Mouse (Mus musculus): ENCODE measurements around the gene Mettl16. TPM values are rescaled to one million over a fixed set of nuclear protein-coding genes. Genes with fewer than 3 reads are reported as not detected.
A peak's percentile ranks its signal among the peaks of the same experiment; 100 is the strongest.

The Mettl16 gene
- total and polyA plus RNA-seq, 3 experiments: 22.9 to 36.1 (median 29.4) TPM

GRCm38 (mm10) chr11:74751352-74752066 is 19.1 kb upstream of the Mettl16 start:
- H3K4me1 ChIP-seq (ENCODE audit: insufficient read depth, low read depth, low read length): no peaks in the 10 kb centered on the region
- DNase-seq (ENCODE audit: low spot score) (no peak), ATAC-seq (ENCODE audit: extremely low read depth, insufficient number of reproducible peaks, low FRiP score, poor library complexity, severe bottlenecking) (no peak)
- H3K27me3 ChIP-seq (ENCODE audit: insufficient read depth, low read length): peaks cover 25% of the 10 kb centered on the region
- H3K9me3 ChIP-seq (replicated peaks): no peaks in the 10 kb centered on the region
- no peak for TF ChIP-seq GATA2 (IDR thresholded peaks at IDR 0.05; ENCODE audit: borderline replicate concordance, low read depth, low read length)
- no peak for TF ChIP-seq TAL1 (conservative IDR thresholded peaks at IDR 0.05; ENCODE audit: low read depth, low read length)
- TF ChIP-seq GATA1 (IDR thresholded peaks at IDR 0.05; ENCODE audit: borderline replicate concordance, low read length): no peak
- no peak overlapping the region for H3K4me3 ChIP-seq (ENCODE audit: low read depth, low read length)
- H3K36me3 ChIP-seq (replicated peaks): no peaks in the 10 kb centered on the region

- Histone ChIP-seq H3K4me3 (ENCODE audit: low read depth, low read length) (no peak overlapping the region), H3K9me3 (replicated peaks) (no peaks in the 10 kb centered on the region), H3K36me3 (replicated peaks) (no peaks in the 10 kb centered on the region), H3K27me3 (ENCODE audit: insufficient read depth, low read length) (peaks cover 16% of the 10 kb centered on the region), H3K4me1 (ENCODE audit: insufficient read depth, low read depth, low read length) (peaks cover 6% of the 10 kb centered on the region)
- ATAC-seq (ENCODE audit: extremely low read depth, insufficient number of reproducible peaks, low FRiP score, poor library complexity, severe bottlenecking) (no peak), DNase-seq (ENCODE audit: low spot score) (no peak)
- no peak for TF ChIP-seq GATA1 (IDR thresholded peaks at IDR 0.05; ENCODE audit: borderline replicate concordance, low read length)
- no peak for TF ChIP-seq POLR2AphosphoS5 (IDR thresholded peaks at IDR 0.05; ENCODE audit: insufficient replicate concordance, low read depth, low read length)
- TF ChIP-seq CTCF (IDR thresholded peaks at IDR 0.05; ENCODE audit: low read depth, low read length): no peak
- TF ChIP-seq TAL1 (conservative IDR thresholded peaks at IDR 0.05; ENCODE audit: low read depth, low read length): no peak
These were observed 14.0 kb upstream of the Mettl16 start for GRCm38 (mm10) chr11:74756631-74757030.

DNA sequence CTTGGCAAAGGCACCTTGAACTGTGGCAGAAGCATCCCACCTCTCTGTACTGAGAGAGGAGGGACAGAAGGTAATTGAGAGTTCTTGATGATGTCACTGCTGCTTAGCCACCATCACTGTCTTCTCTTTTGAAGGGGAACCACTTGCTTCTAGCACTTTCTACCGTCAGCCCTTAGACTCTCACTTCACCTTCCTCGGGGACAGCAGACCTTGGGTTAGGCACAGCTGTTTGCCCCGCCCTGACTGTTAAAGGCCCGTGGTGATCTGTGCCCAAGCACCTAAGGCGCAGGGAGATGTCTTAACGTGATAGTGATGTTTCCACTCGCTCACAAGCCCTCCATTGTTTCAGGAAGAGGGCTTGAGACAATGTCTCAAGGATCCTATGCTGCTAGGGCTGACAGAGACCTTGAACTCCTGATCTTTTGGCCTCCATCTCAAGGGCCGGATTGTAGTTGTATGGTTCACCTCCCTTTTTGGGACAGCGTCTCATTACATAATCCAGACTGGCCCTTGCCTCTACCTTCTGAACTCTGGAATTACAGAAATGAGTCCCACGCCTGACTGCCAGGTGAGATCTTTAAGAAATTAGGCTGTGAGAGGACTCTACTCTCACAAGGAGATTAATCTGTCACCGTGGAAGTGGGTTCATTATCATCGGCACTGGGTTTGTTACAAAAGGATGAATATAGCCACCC is 9.5 kb upstream of the Mettl16 start:
- DNase-seq (ENCODE audit: low spot score): no peak
- H3K27me3 ChIP-seq (ENCODE audit: insufficient read depth, low read length): peaks cover 22% of the 10 kb centered on the region

DNA sequence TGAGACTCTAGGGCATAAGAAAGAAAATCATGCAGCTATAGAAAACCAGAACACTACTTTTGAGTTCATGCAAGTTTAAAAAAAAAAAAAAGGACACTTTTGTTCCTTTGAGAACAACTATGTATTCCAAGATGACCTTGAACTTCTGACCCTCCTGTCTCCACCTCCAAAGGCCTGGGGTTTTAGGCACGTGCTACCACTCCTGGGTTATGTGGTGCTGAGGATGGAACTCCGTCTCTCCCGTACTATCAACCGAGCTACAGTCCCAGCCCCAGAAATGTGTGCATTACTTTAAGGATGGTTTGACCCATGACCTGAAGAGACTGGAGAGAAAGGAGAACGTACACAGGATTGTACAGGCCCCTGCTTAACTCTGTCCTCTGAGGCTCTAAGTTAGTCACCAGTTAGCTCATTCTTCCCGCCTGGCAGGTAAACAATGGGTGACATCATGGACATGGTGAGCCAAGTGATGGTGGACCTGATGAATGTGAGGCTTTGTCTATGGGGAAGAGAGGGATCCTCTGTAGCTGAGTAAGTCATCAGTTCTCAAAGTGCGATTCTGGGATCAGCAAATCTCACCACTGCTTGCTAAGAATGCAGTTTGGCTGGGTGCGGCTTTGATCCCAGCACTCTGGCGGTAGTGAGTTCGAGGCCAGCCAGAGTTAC is 6.5 kb upstream of the Mettl16 start:
- DNase-seq (ENCODE audit: low spot score) (no peak), ATAC-seq (ENCODE audit: extremely low read depth, insufficient number of reproducible peaks, low FRiP score, poor library complexity, severe bottlenecking) (no peak)
- Histone ChIP-seq H3K27me3 (ENCODE audit: insufficient read depth, low read length) (peaks cover 16% of the 10 kb centered on the region), H3K36me3 (replicated peaks) (no peaks in the 10 kb centered on the region), H3K4me1 (ENCODE audit: insufficient read depth, low read depth, low read length) (peaks cover 6% of the 10 kb centered on the region), H3K9me3 (replicated peaks) (no peaks in the 10 kb centered on the region), H3K4me3 (ENCODE audit: low read depth, low read length) (no peak overlapping the region)
- no peak for TF ChIP-seq CTCF (IDR thresholded peaks at IDR 0.05; ENCODE audit: low read depth, low read length)
- no peak for TF ChIP-seq GATA1 (IDR thresholded peaks at IDR 0.05; ENCODE audit: borderline replicate concordance, low read length)
- no peak for TF ChIP-seq TAL1 (conservative IDR thresholded peaks at IDR 0.05; ENCODE audit: low read depth, low read length)
- no peak for TF ChIP-seq GATA2 (IDR thresholded peaks at IDR 0.05; ENCODE audit: borderline replicate concordance, low read depth, low read length)
- no peak for TF ChIP-seq POLR2AphosphoS5 (IDR thresholded peaks at IDR 0.05; ENCODE audit: insufficient replicate concordance, low read depth, low read length)

More for the DNA sequence above, 9.5 kb upstream of the Mettl16 start:
- no peak overlapping the region for H3K4me3 ChIP-seq (ENCODE audit: low read depth, low read length)
- peaks cover 6% of the 10 kb centered on the region for H3K4me1 ChIP-seq (ENCODE audit: insufficient read depth, low read depth, low read length)
- TF ChIP-seq GATA2 (IDR thresholded peaks at IDR 0.05; ENCODE audit: borderline replicate concordance, low read depth, low read length) (no peak), CTCF (IDR thresholded peaks at IDR 0.05; ENCODE audit: low read depth, low read length) (no peak), GATA1 (IDR thresholded peaks at IDR 0.05; ENCODE audit: borderline replicate concordance, low read length) (no peak), TAL1 (conservative IDR thresholded peaks at IDR 0.05; ENCODE audit: low read depth, low read length) (no peak), POLR2AphosphoS5 (IDR thresholded peaks at IDR 0.05; ENCODE audit: insufficient replicate concordance, low read depth, low read length) (no peak)
- H3K36me3 ChIP-seq (replicated peaks): no peaks in the 10 kb centered on the region
- no peaks in the 10 kb centered on the region for H3K9me3 ChIP-seq (replicated peaks)
- no peak for ATAC-seq (ENCODE audit: extremely low read depth, insufficient number of reproducible peaks, low FRiP score, poor library complexity, severe bottlenecking)

- Histone ChIP-seq H3K9me3 (replicated peaks) (no peaks in the 10 kb centered on the region), H3K27me3 (ENCODE audit: insufficient read depth, low read length) (peaks cover 11% of the 10 kb centered on the region), H3K4me3 (ENCODE audit: low read depth, low read length) (no peak overlapping the region), H3K36me3 (replicated peaks) (peaks cover 3% of the 10 kb centered on the region), H3K4me1 (ENCODE audit: insufficient read depth, low read depth, low read length) (peaks cover 24% of the 10 kb centered on the region)
- ATAC-seq (ENCODE audit: extremely low read depth, insufficient number of reproducible peaks, low FRiP score, poor library complexity, severe bottlenecking): no peak
- DNase-seq (ENCODE audit: low spot score): no peak
- no peak for TF ChIP-seq TAL1 (conservative IDR thresholded peaks at IDR 0.05; ENCODE audit: low read depth, low read length)
- no peak for TF ChIP-seq CTCF (IDR thresholded peaks at IDR 0.05; ENCODE audit: low read depth, low read length)
- no peak for TF ChIP-seq POLR2AphosphoS5 (IDR thresholded peaks at IDR 0.05; ENCODE audit: insufficient replicate concordance, low read depth, low read length)
- no peak for TF ChIP-seq GATA2 (IDR thresholded peaks at IDR 0.05; ENCODE audit: borderline replicate concordance, low read depth, low read length)
- TF ChIP-seq GATA1 (IDR thresholded peaks at IDR 0.05; ENCODE audit: borderline replicate concordance, low read length): no peak
These were observed 3.2 kb upstream of the Mettl16 start for GRCm38 (mm10) chr11:74767469-74767868.

DNA sequence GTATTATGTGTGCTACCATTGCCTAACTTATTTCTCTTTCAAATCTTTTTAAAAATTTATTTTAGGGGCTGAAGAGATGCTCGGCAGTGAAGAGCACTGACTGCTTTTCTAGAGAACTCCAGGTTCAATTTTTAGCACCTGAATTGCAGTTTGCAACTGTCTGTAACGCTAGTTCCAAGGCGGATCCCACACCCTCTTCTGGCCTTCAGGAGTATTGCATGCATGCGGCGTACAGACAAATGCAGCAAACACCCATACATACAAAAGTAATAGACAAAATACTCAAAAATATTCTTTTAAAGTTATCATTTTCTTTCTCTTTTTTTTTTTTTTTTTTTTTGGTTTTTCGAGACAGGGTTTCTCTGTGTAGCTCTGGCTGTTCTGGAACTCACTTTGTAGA is 2.6 kb upstream of the Mettl16 start:
- H3K36me3 ChIP-seq (replicated peaks): peaks cover 9% of the 10 kb centered on the region

More for the DNA sequence above, 2.6 kb upstream of the Mettl16 start:
- Histone ChIP-seq H3K4me3 (ENCODE audit: low read depth, low read length) (no peak overlapping the region), H3K4me1 (ENCODE audit: insufficient read depth, low read depth, low read length) (peaks cover 28% of the 10 kb centered on the region), H3K9me3 (replicated peaks) (no peaks in the 10 kb centered on the region), H3K27me3 (ENCODE audit: insufficient read depth, low read length) (peaks cover 9% of the 10 kb centered on the region)
- ATAC-seq (ENCODE audit: extremely low read depth, insufficient number of reproducible peaks, low FRiP score, poor library complexity, severe bottlenecking): no peak
- DNase-seq (ENCODE audit: low spot score): no peak
- TF ChIP-seq POLR2AphosphoS5 (IDR thresholded peaks at IDR 0.05; ENCODE audit: insufficient replicate concordance, low read depth, low read length): no peak
- TF ChIP-seq CTCF (IDR thresholded peaks at IDR 0.05; ENCODE audit: low read depth, low read length): peak; percentile 43; the same call in 1 of the 2 replicates
